In genomic region chr8:104963375-104963894, GRCm38 (mm10) we compare ENCODE assay signal across 34 mouse cellular contexts. TPM values are rescaled to one million over a fixed set of nuclear protein-coding genes. Genes with fewer than 3 reads are reported as not detected.
A peak's percentile ranks its signal among the peaks of the same experiment; 100 is the strongest.
DNase-seq lines count a peak whose midpoint lies in the region; ATAC-seq and TF ChIP-seq lines count a peak whose summit lies in the region.
"Had no signal": no experiment of that assay in that cellular context is flagged by ENCODE, and none has a peak within 500 bp of the region (broad histone marks: within the 10 kb centered on the region; RNA-seq: fewer than 3 reads in every experiment).

No protein-coding gene starts in this region.

- WGBS in spleen, adult 2 months = 85% methylated on average over 4 of the region's 4 CpGs
- WGBS in liver, embryonic 16.5 days (ENCODE audit: insufficient replicate concordance) = 57% methylated on average over 4 of the region's 4 CpGs

- H3K4me2 ChIP-seq in liver, embryonic 16.5 days (ENCODE audit: low read depth, low read length) = peak overlapping the region; percentile 69
- H3K4me2 ChIP-seq: embryonic facial prominence, embryonic 13.5 days; hindbrain, embryonic 13.5 days; neural tube, embryonic 13.5 days had no signal

- no peak overlapping the region for H3K27ac ChIP-seq in spleen, adult 2 months (ENCODE audit: insufficient read depth, low read length)
- H3K27ac ChIP-seq in liver, embryonic 16.5 days (ENCODE audit: low read length) = peak overlapping the region; percentile 87
- H3K27ac ChIP-seq: embryonic facial prominence, embryonic 13.5 days; heart, adult 2 months; hindbrain, embryonic 13.5 days; kidney, postnatal 0 days; limb, embryonic 10.5 days; macrophage; midbrain, embryonic 10.5 days; neural tube, embryonic 13.5 days had no signal

- H3K9me3 ChIP-seq in liver, embryonic 16.5 days (replicated peaks; ENCODE audit: control insufficient read depth, low read length) = no peaks in the 10 kb centered on the region
- H3K9me3 ChIP-seq: embryonic facial prominence, embryonic 13.5 days; hindbrain, embryonic 13.5 days; limb, embryonic 10.5 days; midbrain, embryonic 10.5 days; neural tube, embryonic 13.5 days had no signal

- H3K36me3 ChIP-seq in spleen, adult 2 months (ENCODE audit: control insufficient read depth, insufficient read depth, low read length) = no peaks in the 10 kb centered on the region
- peaks cover 29% of the 10 kb centered on the region for H3K36me3 ChIP-seq in liver, embryonic 16.5 days (ENCODE audit: control insufficient read depth, insufficient read depth)
- H3K36me3 ChIP-seq: embryonic facial prominence, embryonic 13.5 days; hindbrain, embryonic 13.5 days; limb, embryonic 10.5 days; midbrain, embryonic 10.5 days; neural tube, embryonic 13.5 days had no signal

- no peak for ATAC-seq in liver, embryonic 16.5 days (ENCODE audit: low read depth)
- ATAC-seq: forebrain, postnatal 0 days; inflammation-experienced regulatory T-cells, adult 6 months; lung, postnatal 0 days; midbrain, embryonic 16.5 days had no signal

- TF ChIP-seq POLR2A in spleen, adult 2 months (IDR thresholded peaks at IDR 0.05; ENCODE audit: low read depth, low read length) = no peak

- no peaks in the 10 kb centered on the region; the same call in 1 of the 2 replicates for H3K27me3 ChIP-seq in spleen, adult 2 months (ENCODE audit: control insufficient read depth, insufficient read depth, low read length)
- no peaks in the 10 kb centered on the region for H3K27me3 ChIP-seq in liver, embryonic 16.5 days (ENCODE audit: control insufficient read depth, insufficient read depth, low read depth, low read length)
- H3K27me3 ChIP-seq: embryonic facial prominence, embryonic 13.5 days; hindbrain, embryonic 13.5 days; neural tube, embryonic 13.5 days had no signal

- DNase-seq in spleen, adult 2 months (ENCODE audit: low read depth in 1 of 2, low spot score in 2 of 2) = no peak
- no peak for DNase-seq in spleen, postnatal 36 days (ENCODE audit: low spot score in 2 of 2)
- peak; percentile 35 for DNase-seq in c-Kit-negative CD71-positive TER-119-positive erythroid progenitor cells, embryonic 14.5 days (ENCODE audit: low read depth, low spot score)
- DNase-seq in liver = peak; percentile 23
- no peak for DNase-seq in gastrocnemius, postnatal 25 days
- DNase-seq in cerebellum, adult 9-10 months = no peak
- no peak for DNase-seq in heart, postnatal 4 days
- DNase-seq: adrenal gland, postnatal 14 days; cerebellum, adult 18-20 months; cerebellum, postnatal 36 days; embryo, embryonic 11 days; forebrain, postnatal 0 days; gastrocnemius, postnatal 14 days; heart, adult 2 months; kidney, adult 2 months; retina, postnatal 1 day; thymus, postnatal 25 days had no signal

- peak overlapping the region; percentile 8; the same call in 1 of the 2 replicates for H3K4me3 ChIP-seq in spleen, adult 2 months (ENCODE audit: extremely low read depth, insufficient read depth, insufficient read length)
- H3K4me3 ChIP-seq in liver, embryonic 16.5 days (ENCODE audit: low read depth, low read length) = peak overlapping the region; percentile 62
- H3K4me3 ChIP-seq: embryonic facial prominence, embryonic 13.5 days; heart, adult 2 months; hindbrain, embryonic 13.5 days; limb, embryonic 10.5 days; midbrain, embryonic 10.5 days; myocyte; neural tube, embryonic 13.5 days had no signal

- H3K4me1 ChIP-seq in spleen, adult 2 months (ENCODE audit: control insufficient read depth, insufficient read depth, insufficient read length) = no peaks in the 10 kb centered on the region
- peaks cover 21% of the 10 kb centered on the region for H3K4me1 ChIP-seq in liver, embryonic 16.5 days (ENCODE audit: control insufficient read depth, low read depth, low read length)
- H3K4me1 ChIP-seq: embryonic facial prominence, embryonic 13.5 days; hindbrain, embryonic 13.5 days; limb, embryonic 10.5 days; midbrain, embryonic 10.5 days; neural tube, embryonic 13.5 days had no signal

- H3K9ac ChIP-seq in liver, embryonic 16.5 days (ENCODE audit: low read depth, low read length) = peak overlapping the region; percentile 68
- H3K9ac ChIP-seq: embryonic facial prominence, embryonic 13.5 days; forebrain, postnatal 0 days; hindbrain, embryonic 13.5 days; neural tube, embryonic 13.5 days had no signal

- TF ChIP-seq CTCF in spleen, adult 2 months (IDR thresholded peaks at IDR 0.05; ENCODE audit: extremely low read depth, insufficient read depth, insufficient read length, insufficient replicate concordance) = no peak

RNA-seq across cellular contexts. Expression of gene Ces2g, which starts 1.9 kb away (rescaled TPM):
- polyA plus RNA-seq in spleen, adult 2 months (2012; rRNA removed) = 10.1 and 12.0 TPM in 2 replicates
- polyA plus RNA-seq in liver, embryonic 16.5 days (2015; fragmentation: Nextera tagmentation; extraction: Ambion mirVana) = 21.4 and 26.8 TPM in 2 replicates
- 1 to 10 TPM in 1 of 2 experiments, under 1 TPM in 1; 0.38 to 1.3 TPM for total RNA-seq in gastrocnemius, postnatal 25 days (2021)
- 1 to 10 TPM; 3.6 to 3.9 TPM for total RNA-seq in heart, postnatal 4 days (2021)
- polyA plus RNA-seq: hindbrain, embryonic 13.5 days; limb, embryonic 10.5 days; macrophage; midbrain, embryonic 10.5 days; neural tube, embryonic 13.5 days had no signal

RNA-seq across cellular contexts. Expression of gene Ces2f, which starts 16.3 kb away (rescaled TPM):
- not detected in 2 replicates for polyA plus RNA-seq in spleen, adult 2 months (2012; rRNA removed)
- not detected in 2 replicates for polyA plus RNA-seq in liver, embryonic 16.5 days (2015; fragmentation: Nextera tagmentation; extraction: Ambion mirVana)
- not detected for total RNA-seq in gastrocnemius, postnatal 25 days (2021)
- total RNA-seq in heart, postnatal 4 days (2021) = under 1 TPM in 1 of 2 experiments, not detected in 1; 0.10 TPM
- total RNA-seq: adrenal gland, postnatal 14 days; forebrain, postnatal 0 days; gastrocnemius, postnatal 14 days; heart, adult 2 months; heart, postnatal 25 days; layer of hippocampus, postnatal 10 days; left cerebral cortex, adult 8-10 months; liver, adult 2 months had no signal
- polyA plus RNA-seq: embryonic facial prominence, embryonic 13.5 days; forebrain, postnatal 0 days; heart, embryonic 14.5 days; hindbrain, embryonic 13.5 days; inflammation-experienced regulatory T-cells, adult 6 months; kidney, postnatal 0 days; liver, adult 2 months; lung, postnatal 0 days; macrophage; midbrain, embryonic 10.5 days; midbrain, embryonic 16.5 days; neural tube, embryonic 13.5 days had no signal

RNA-seq across cellular contexts. Expression of gene Ces2h, which starts 37.2 kb away (rescaled TPM):
- polyA plus RNA-seq in spleen, adult 2 months (2012; rRNA removed) = not detected in 2 replicates
- polyA plus RNA-seq in liver, embryonic 16.5 days (2015; fragmentation: Nextera tagmentation; extraction: Ambion mirVana) = not detected in 2 replicates
- not detected for total RNA-seq in gastrocnemius, postnatal 25 days (2021)
- not detected for total RNA-seq in heart, postnatal 4 days (2021)
- total RNA-seq: forebrain, postnatal 0 days; gastrocnemius, postnatal 14 days; heart, adult 2 months; heart, postnatal 25 days; layer of hippocampus, postnatal 10 days; left cerebral cortex, adult 8-10 months had no signal
- polyA plus RNA-seq: embryonic facial prominence, embryonic 13.5 days; forebrain, postnatal 0 days; heart, adult 2 months; heart, embryonic 14.5 days; hindbrain, embryonic 13.5 days; inflammation-experienced regulatory T-cells, adult 6 months; kidney, postnatal 0 days; limb, embryonic 10.5 days; lung, postnatal 0 days; macrophage; midbrain, embryonic 10.5 days; midbrain, embryonic 16.5 days; myocyte; neural tube, embryonic 13.5 days had no signal

RNA-seq across cellular contexts. Expression of gene Ces2e, which starts 37.4 kb away (rescaled TPM):
- polyA plus RNA-seq in spleen, adult 2 months (2012; rRNA removed) = 0.18 and 0.36 TPM in 2 replicates
- 3.5 and 4.0 TPM in 2 replicates for polyA plus RNA-seq in liver, embryonic 16.5 days (2015; fragmentation: Nextera tagmentation; extraction: Ambion mirVana)
- under 1 TPM in 1 of 2 experiments, not detected in 1; 0.11 TPM for total RNA-seq in gastrocnemius, postnatal 25 days (2021)
- under 1 TPM; 0.57 to 0.59 TPM for total RNA-seq in heart, postnatal 4 days (2021)
- total RNA-seq: forebrain, postnatal 0 days had no signal
- polyA plus RNA-seq: forebrain, postnatal 0 days; hindbrain, embryonic 13.5 days; inflammation-experienced regulatory T-cells, adult 6 months; limb, embryonic 10.5 days; macrophage; midbrain, embryonic 10.5 days; midbrain, embryonic 16.5 days; neural tube, embryonic 13.5 days had no signal

Comparison
In these comparisons a context has a peak if more than half of its experiments do, and no peak if none do; other contexts are left out.
1. DNase-seq: peak in c-Kit-negative CD71-positive TER-119-positive erythroid progenitor cells, embryonic 14.5 days (single experiment) and liver (single experiment); none in spleen, adult 2 months (0 of 2), spleen, postnatal 36 days (0 of 2), gastrocnemius, postnatal 25 days (single experiment), cerebellum, adult 9-10 months (single experiment) and heart, postnatal 4 days (single experiment).